ENCODE assay signal across 13 mouse cellular contexts in the genomic region with DNA sequence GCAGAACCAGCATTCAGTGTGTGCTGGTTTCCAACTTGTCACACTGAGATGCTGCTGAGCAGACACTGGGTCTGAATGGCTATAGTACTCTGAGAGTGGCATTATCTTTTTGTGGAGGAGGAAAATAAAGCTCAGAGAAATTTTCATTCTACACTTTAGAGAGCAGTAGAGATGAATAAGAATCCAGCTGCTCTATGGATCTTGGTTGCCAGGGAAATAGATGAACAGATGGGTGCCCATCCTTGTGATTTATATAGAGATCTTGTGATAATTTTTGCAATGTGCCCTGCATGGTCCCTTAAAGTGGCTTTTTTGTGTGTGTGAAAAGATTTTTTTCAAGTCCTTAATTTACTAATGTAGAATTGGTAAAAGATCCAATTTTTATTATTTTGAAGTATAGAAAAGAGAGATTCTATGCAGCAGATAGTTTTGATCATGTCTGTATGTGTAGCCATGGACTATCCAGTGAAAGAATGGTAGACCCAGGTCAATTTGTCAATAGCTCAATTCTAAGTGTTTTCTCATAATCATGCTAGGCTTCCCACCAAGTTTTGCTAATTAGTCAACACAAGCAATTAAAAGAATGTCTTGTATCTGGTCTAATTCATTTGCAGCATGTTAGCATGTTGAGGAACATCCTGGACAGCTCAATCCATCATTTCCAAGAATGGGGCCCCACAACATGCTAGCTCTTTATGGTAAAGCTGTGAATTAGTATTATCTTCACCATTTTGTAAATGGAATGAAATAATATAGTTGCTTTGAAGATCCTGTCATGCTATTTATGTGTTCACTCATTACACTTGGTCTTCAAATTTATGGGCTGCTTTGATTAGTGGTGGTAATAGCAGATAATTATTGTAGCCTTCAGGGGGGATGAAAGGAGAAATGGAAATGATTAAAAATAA.
A peak's percentile ranks its signal among the peaks of the same experiment; 100 is the strongest.
DNase-seq lines count a peak whose midpoint lies in the region; ATAC-seq lines count a peak whose summit lies in the region.
"Had no signal": no experiment of that assay in that cellular context is flagged by ENCODE, and none has a peak within 500 bp of the region (broad histone marks: within the 10 kb centered on the region; RNA-seq: fewer than 3 reads in every experiment).

No protein-coding gene starts in this region.

- no peaks in the 10 kb centered on the region for H3K27me3 ChIP-seq in hindbrain, embryonic 13.5 days
- H3K27me3 ChIP-seq in hindbrain, embryonic 10.5 days (ENCODE audit: insufficient read depth, poor library complexity, severe bottlenecking) = no peaks in the 10 kb centered on the region
- H3K27me3 ChIP-seq in forebrain, embryonic 14.5 days (replicated peaks; ENCODE audit: control insufficient read depth, insufficient read depth, low read length) = no peaks in the 10 kb centered on the region
- H3K27me3 ChIP-seq in midbrain, embryonic 16.5 days (ENCODE audit: control insufficient read depth, insufficient read depth, low read depth, low read length) = no peaks in the 10 kb centered on the region
- H3K27me3 ChIP-seq in kidney, embryonic 16.5 days (ENCODE audit: insufficient read depth, low read length) = no peaks in the 10 kb centered on the region

- 0 out of 2 replicates have a peak, but pooled peaks cover 3% of the 10 kb centered on the region for H3K4me1 ChIP-seq in hindbrain, embryonic 13.5 days (replicated peaks)
- no peaks in the 10 kb centered on the region for H3K4me1 ChIP-seq in hindbrain, embryonic 10.5 days (replicated peaks)
- H3K4me1 ChIP-seq in forebrain, embryonic 14.5 days (ENCODE audit: control insufficient read depth, insufficient read depth, low read length) = peaks cover 2% of the 10 kb centered on the region; the same call in 1 of the 2 replicates
- no peaks in the 10 kb centered on the region for H3K4me1 ChIP-seq in midbrain, embryonic 16.5 days (ENCODE audit: control insufficient read depth, insufficient read depth, low read length)
- no peaks in the 10 kb centered on the region for H3K4me1 ChIP-seq in kidney, embryonic 16.5 days (ENCODE audit: insufficient read depth, low read length)

- no peak for DNase-seq in hindbrain, embryonic 10.5 days (ENCODE audit: low spot score)
- DNase-seq in Muller cell, postnatal 12 days (ENCODE audit: inconsistent ontology term) = peak; percentile 51
- DNase-seq in forebrain, embryonic 14.5 days (ENCODE audit: low spot score) = peak; percentile 61
- no peak for DNase-seq in c-Kit-positive CD71-positive TER-119-positive erythroid progenitor cells, embryonic 14.5 days (ENCODE audit: low spot score)
- DNase-seq: gastrocnemius, postnatal 36 days; liver; lung, adult 18-20 months; lung, postnatal 36 days; thymus, postnatal 36 days had no signal

- peak; percentile 77 for ATAC-seq in hindbrain, embryonic 13.5 days (ENCODE audit: low FRiP score)
- peak; percentile 84 for ATAC-seq in forebrain, embryonic 14.5 days
- ATAC-seq in midbrain, embryonic 16.5 days = peak; percentile 68
- no peak for ATAC-seq in kidney, embryonic 16.5 days (ENCODE audit: low FRiP score, low TSS enrichment)

- H3K9me3 ChIP-seq in hindbrain, embryonic 13.5 days = no peaks in the 10 kb centered on the region
- no peaks in the 10 kb centered on the region for H3K9me3 ChIP-seq in hindbrain, embryonic 10.5 days
- no peaks in the 10 kb centered on the region for H3K9me3 ChIP-seq in forebrain, embryonic 14.5 days (replicated peaks; ENCODE audit: control insufficient read depth, low read length)
- no peaks in the 10 kb centered on the region for H3K9me3 ChIP-seq in midbrain, embryonic 16.5 days (replicated peaks; ENCODE audit: control insufficient read depth, low read length, poor library complexity, severe bottlenecking)
- no peaks in the 10 kb centered on the region for H3K9me3 ChIP-seq in kidney, embryonic 16.5 days (ENCODE audit: low read length)

- H3K4me2 ChIP-seq in hindbrain, embryonic 13.5 days = no peak overlapping the region
- no peak overlapping the region for H3K4me2 ChIP-seq in forebrain, embryonic 14.5 days (ENCODE audit: low read length)
- no peak overlapping the region for H3K4me2 ChIP-seq in midbrain, embryonic 16.5 days (ENCODE audit: low read length)
- no peak overlapping the region for H3K4me2 ChIP-seq in kidney, embryonic 16.5 days (replicated peaks; ENCODE audit: low read depth, low read length)

- H3K36me3 ChIP-seq in hindbrain, embryonic 13.5 days = no peaks in the 10 kb centered on the region
- no peaks in the 10 kb centered on the region for H3K36me3 ChIP-seq in hindbrain, embryonic 10.5 days
- no peaks in the 10 kb centered on the region for H3K36me3 ChIP-seq in forebrain, embryonic 14.5 days (ENCODE audit: control insufficient read depth, insufficient read depth, low read length)
- H3K36me3 ChIP-seq in midbrain, embryonic 16.5 days (ENCODE audit: control insufficient read depth, insufficient read depth, low read length) = no peaks in the 10 kb centered on the region
- no peaks in the 10 kb centered on the region for H3K36me3 ChIP-seq in kidney, embryonic 16.5 days (ENCODE audit: insufficient read depth, low read length)

- peak overlapping the region; percentile 50; the same call in 1 of the 2 replicates for H3K27ac ChIP-seq in hindbrain, embryonic 13.5 days
- no peak overlapping the region for H3K27ac ChIP-seq in hindbrain, embryonic 10.5 days
- H3K27ac ChIP-seq in forebrain, embryonic 14.5 days (ENCODE audit: low read depth, low read length) = no peak overlapping the region
- no peak overlapping the region for H3K27ac ChIP-seq in midbrain, embryonic 16.5 days (ENCODE audit: low read length)
- no peak overlapping the region for H3K27ac ChIP-seq in kidney, embryonic 16.5 days (ENCODE audit: low read length)
- H3K27ac ChIP-seq: layer of hippocampus, adult 2 months had no signal

- no peak overlapping the region for H3K4me3 ChIP-seq in hindbrain, embryonic 13.5 days
- no peak overlapping the region for H3K4me3 ChIP-seq in hindbrain, embryonic 10.5 days
- H3K4me3 ChIP-seq in forebrain, embryonic 14.5 days (ENCODE audit: low read depth, low read length) = no peak overlapping the region
- H3K4me3 ChIP-seq in midbrain, embryonic 16.5 days (ENCODE audit: low read depth, low read length) = no peak overlapping the region
- H3K4me3 ChIP-seq in kidney, embryonic 16.5 days (ENCODE audit: low read length) = no peak overlapping the region
- H3K4me3 ChIP-seq: layer of hippocampus, adult 2 months had no signal

- no peak overlapping the region for H3K9ac ChIP-seq in hindbrain, embryonic 13.5 days
- no peak overlapping the region for H3K9ac ChIP-seq in forebrain, embryonic 14.5 days (ENCODE audit: low read length)
- H3K9ac ChIP-seq in midbrain, embryonic 16.5 days (ENCODE audit: low read depth, low read length) = no peak overlapping the region
- no peak overlapping the region for H3K9ac ChIP-seq in kidney, embryonic 16.5 days (replicated peaks; ENCODE audit: low read length)

Comparison
In these comparisons a context has a peak if more than half of its experiments do, and no peak if none do; other contexts are left out.
1. DNase-seq: peak in Muller cell, postnatal 12 days (single experiment) and forebrain, embryonic 14.5 days (single experiment); none in hindbrain, embryonic 10.5 days (single experiment) and c-Kit-positive CD71-positive TER-119-positive erythroid progenitor cells, embryonic 14.5 days (single experiment).